Mouse (Mus musculus) ES-E14 (cell line): Measurements from ENCODE around the gene Cyp2b19.

Source experiments
- CHD2 ChIP-seq: IDR thresholded peaks from 2 replicates; pipeline ENCODE4 v1.6.1; 2014; ENCODE audit warnings: mild to moderate bottlenecking, low read depth, low read length, inconsistent platforms
- MAFK ChIP-seq: IDR thresholded peaks from 2 replicates; pipeline ENCODE4 v1.6.1; 2014; ENCODE audit warnings: mild to moderate bottlenecking, low read depth, low read length, inconsistent platforms; ENCODE audit not compliant: insufficient read depth

DNA sequence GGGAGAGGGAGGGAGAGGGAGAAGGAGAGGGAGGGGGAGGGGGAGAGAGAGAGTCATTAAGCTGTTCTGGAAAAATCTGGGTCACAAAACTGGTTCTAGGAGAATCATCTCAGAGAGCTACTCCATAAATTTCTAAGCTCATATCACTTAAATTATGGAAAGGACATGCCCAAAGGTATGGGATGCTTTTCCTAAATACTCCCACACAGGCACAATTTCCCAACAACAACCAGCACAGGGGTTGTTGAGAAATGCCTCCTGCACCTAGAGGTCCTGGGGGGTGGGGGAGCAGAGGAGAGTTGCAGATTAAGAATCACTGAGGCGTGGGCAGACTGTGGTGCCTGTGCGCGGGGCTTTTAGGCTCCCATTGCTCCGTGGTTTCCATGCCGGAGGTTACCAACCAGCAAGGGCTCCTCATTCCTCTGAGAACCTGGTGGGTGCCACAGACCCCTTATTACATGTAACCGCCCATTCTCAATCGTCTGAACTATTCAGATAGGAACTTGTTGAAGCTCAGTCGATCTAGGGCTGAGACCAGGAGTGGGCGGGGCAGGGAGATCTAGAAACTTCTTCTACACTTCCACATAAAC lies 13.0 kb downstream of the Cyp2b19 start:
- no peak for TF ChIP-seq CHD2
- no peak for TF ChIP-seq MAFK
